In the genomic region with DNA sequence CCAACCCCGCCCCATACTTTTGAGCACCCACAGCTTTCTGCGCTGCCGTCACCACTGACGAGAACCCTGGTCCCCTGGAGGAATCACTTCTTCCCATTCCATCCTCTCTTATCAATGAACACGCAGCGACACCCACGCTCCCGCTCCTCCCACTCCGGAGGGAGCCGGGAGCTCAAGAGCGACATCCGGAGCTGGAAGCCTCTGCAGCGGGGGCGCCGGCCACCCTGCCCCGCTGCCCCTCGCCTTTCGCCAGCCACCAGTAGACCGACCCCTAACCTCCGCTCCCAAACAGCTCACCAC, we compare ENCODE assay signal across 8 mouse cellular contexts. TPM values are rescaled to one million over a fixed set of nuclear protein-coding genes. Genes with fewer than 3 reads are reported as not detected.
DNase-seq lines count a peak whose midpoint lies in the region; ATAC-seq and TF ChIP-seq lines count a peak whose summit lies in the region.

No protein-coding gene starts in this region.

- H3K27ac ChIP-seq in left cerebral cortex, adult 2 months = peak overlapping the region; percentile 88
- H3K27ac ChIP-seq in bone marrow, adult 2 months (ENCODE audit: control insufficient read depth, insufficient read depth, low read depth, low read length, poor library complexity) = peak overlapping the region; percentile 76; the same call in 1 of the 2 replicates
- H3K27ac ChIP-seq in heart, embryonic 11.5 days (ENCODE audit: low read depth, low read length) = no peak overlapping the region
- H3K27ac ChIP-seq in limb, embryonic 11.5 days (replicated peaks; ENCODE audit: low read depth, low read length) = no peak overlapping the region
- H3K27ac ChIP-seq in midbrain, postnatal 0 days (ENCODE audit: low read depth, low read length) = peak overlapping the region; percentile 85

- H3K4me3 ChIP-seq in left cerebral cortex, adult 2 months = peak overlapping the region; percentile 59
- peak overlapping the region; percentile 90 for H3K4me3 ChIP-seq in bone marrow, adult 2 months (replicated peaks; ENCODE audit: control insufficient read depth, low read depth, low read length)
- H3K4me3 ChIP-seq in heart, embryonic 11.5 days (ENCODE audit: low read depth, low read length) = peak overlapping the region; percentile 93
- peak overlapping the region; percentile 66 for H3K4me3 ChIP-seq in limb, embryonic 11.5 days (ENCODE audit: low read depth, low read length)
- H3K4me3 ChIP-seq in midbrain, postnatal 0 days (ENCODE audit: low read depth, low read length) = peak overlapping the region; percentile 85

- H3K9ac ChIP-seq in heart, embryonic 11.5 days (ENCODE audit: low read depth, low read length) = peak overlapping the region; percentile 85
- H3K9ac ChIP-seq in limb, embryonic 11.5 days (ENCODE audit: low read length) = peak overlapping the region; percentile 60
- H3K9ac ChIP-seq in midbrain, postnatal 0 days (replicated peaks; ENCODE audit: low read length, poor library complexity, severe bottlenecking) = peak overlapping the region; percentile 90

- H3K9me3 ChIP-seq in heart, embryonic 11.5 days (replicated peaks; ENCODE audit: control insufficient read depth, low read length) = no peaks in the 10 kb centered on the region
- no peaks in the 10 kb centered on the region for H3K9me3 ChIP-seq in limb, embryonic 11.5 days (ENCODE audit: control insufficient read depth, low read length)
- H3K9me3 ChIP-seq in midbrain, postnatal 0 days (ENCODE audit: low read length) = no peaks in the 10 kb centered on the region

- TF ChIP-seq POLR2A in bone marrow, adult 2 months (IDR thresholded peaks at IDR 0.05; ENCODE audit: borderline replicate concordance, control insufficient read depth, low read depth, low read length) = no peak

- intact Hi-C loops in left cerebral cortex, adult 2 months (cut with DNase I) = loop anchor here (5.0 kb wide), 1 partner anchor 104 kb away; no protein-coding TSS in a partner anchor

- peak; percentile 53 to 56 for DNase-seq in left cerebral cortex, adult 2 months (ENCODE audit: extremely low spot score in 1 of 2, low spot score in 2 of 2)
- DNase-seq in left cerebral cortex, adult 11 months (ENCODE audit: low spot score) = no peak
- no peak for DNase-seq in limb, embryonic 11.5 days (ENCODE audit: low spot score)
- peak; percentile 58 for DNase-seq in midbrain, postnatal 0 days (ENCODE audit: low spot score)
- DNase-seq in urinary bladder, postnatal 25 days (ENCODE audit: low spot score) = no peak

- H3K4me2 ChIP-seq in heart, embryonic 11.5 days = peak overlapping the region; percentile 94
- peak overlapping the region; percentile 70 for H3K4me2 ChIP-seq in limb, embryonic 11.5 days (ENCODE audit: low read depth, severe bottlenecking)
- H3K4me2 ChIP-seq in midbrain, postnatal 0 days (ENCODE audit: low read depth, low read length, poor library complexity, severe bottlenecking) = peak overlapping the region; percentile 70

- H3K27me3 ChIP-seq in heart, embryonic 11.5 days (ENCODE audit: control insufficient read depth, insufficient read depth, low read length) = no peaks in the 10 kb centered on the region
- H3K27me3 ChIP-seq in limb, embryonic 11.5 days (ENCODE audit: control insufficient read depth, insufficient read depth, low read length) = 0 out of 2 replicates have a peak, but pooled peaks cover 2% of the 10 kb centered on the region
- H3K27me3 ChIP-seq in midbrain, postnatal 0 days (ENCODE audit: insufficient read depth, low read length) = no peaks in the 10 kb centered on the region

- H3K4me1 ChIP-seq in bone marrow, adult 2 months (ENCODE audit: control insufficient read depth, insufficient read depth, low read length) = peaks cover 3% of the 10 kb centered on the region
- peaks cover 27% of the 10 kb centered on the region for H3K4me1 ChIP-seq in heart, embryonic 11.5 days (ENCODE audit: control insufficient read depth, insufficient read depth, low read length)
- peaks cover 9% of the 10 kb centered on the region; the same call in 1 of the 2 replicates for H3K4me1 ChIP-seq in limb, embryonic 11.5 days (ENCODE audit: control insufficient read depth, insufficient read depth, low read length)
- peaks cover 4% of the 10 kb centered on the region; the same call in 1 of the 2 replicates for H3K4me1 ChIP-seq in midbrain, postnatal 0 days (ENCODE audit: insufficient read depth, low read length)

- no peaks in the 10 kb centered on the region for H3K36me3 ChIP-seq in heart, embryonic 11.5 days (ENCODE audit: control insufficient read depth, insufficient read depth, low read length)
- no peaks in the 10 kb centered on the region for H3K36me3 ChIP-seq in limb, embryonic 11.5 days (ENCODE audit: control insufficient read depth, insufficient read depth, low read length)
- no peaks in the 10 kb centered on the region for H3K36me3 ChIP-seq in midbrain, postnatal 0 days (ENCODE audit: insufficient read depth, low read length)

- TF ChIP-seq CTCF in left cerebral cortex, adult 2 months (IDR thresholded peaks at IDR 0.05) = no peak
- no peak for TF ChIP-seq CTCF in bone marrow, adult 2 months (IDR thresholded peaks at IDR 0.05; ENCODE audit: control insufficient read depth, insufficient read depth, low read length)
- TF ChIP-seq CTCF in midbrain, postnatal 0 days (IDR thresholded peaks at IDR 0.05) = no peak

- WGBS in bone marrow, adult 2 months = under 1% methylated on average over 20 of the region's 20 CpGs
- 0% methylated on average over 20 of the region's 20 CpGs for WGBS in heart, embryonic 11.5 days (ENCODE audit: insufficient replicate concordance)
- WGBS in limb, embryonic 11.5 days = under 1% methylated on average over 20 of the region's 20 CpGs
- WGBS in midbrain, postnatal 0 days = under 1% methylated on average over 17 of the region's 20 CpGs

- ATAC-seq in heart, embryonic 11.5 days (replicated peaks; ENCODE audit: insufficient number of reproducible peaks, low FRiP score, low TSS enrichment) = no peak; the same call in 1 of the 2 replicates
- ATAC-seq in limb, embryonic 11.5 days (ENCODE audit: insufficient number of reproducible peaks, low FRiP score, low TSS enrichment, low read depth) = 0 out of 2 replicates have a peak, but pooled peaks have one; percentile 11
- peak; percentile 54 for ATAC-seq in midbrain, postnatal 0 days (ENCODE audit: low FRiP score)
- ATAC-seq in megakaryocyte progenitor cell, adult 5-6 weeks (replicated peaks; ENCODE audit: poor library complexity) = no peak

RNA-seq across cellular contexts. Expression of a gene that starts 4.8 kb away (rescaled TPM):
- total RNA-seq in left cerebral cortex, adult 2 months (2021) = 10 to 100 TPM; 23.5 to 26.7 TPM
- 11.5 and 33.4 TPM in 2 replicates for polyA plus RNA-seq in bone marrow, adult 2 months (2011; ENCODE audit: insufficient read depth, insufficient read length, low replicate concordance, missing spikeins)
- polyA plus RNA-seq in heart, embryonic 11.5 days (2014; fragmentation: Nextera tagmentation; extraction: Ambion mirVana) = 15.2 and 15.7 TPM in 2 replicates
- polyA plus RNA-seq in limb, embryonic 11.5 days (2014; fragmentation: Nextera tagmentation; extraction: Ambion mirVana) = 6.6 and 8.2 TPM in 2 replicates
- 30.2 and 32.3 TPM in 2 replicates for total RNA-seq in midbrain, postnatal 0 days (2014; rRNA removed)
- polyA plus RNA-seq in midbrain, postnatal 0 days (2015; fragmentation: Nextera tagmentation; extraction: Ambion mirVana) = 23.1 and 23.6 TPM in 2 replicates
- 8.8 and 9.9 TPM in 2 replicates for total RNA-seq in megakaryocyte progenitor cell, adult 5-6 weeks (2015)
- total RNA-seq in megakaryocyte progenitor cell, adult 5-6 weeks (2017) = 5.3 and 5.8 TPM in 2 replicates

Comparison
In these comparisons a context has a peak if more than half of its experiments do, and no peak if none do; other contexts are left out.
1. DNase-seq: peak in left cerebral cortex, adult 2 months (2 of 2) and midbrain, postnatal 0 days (single experiment); none in left cerebral cortex, adult 11 months (single experiment), limb, embryonic 11.5 days (single experiment) and urinary bladder, postnatal 25 days (single experiment).
2. H3K27ac ChIP-seq: peak in left cerebral cortex, adult 2 months (single experiment), bone marrow, adult 2 months (single experiment) and midbrain, postnatal 0 days (single experiment); none in heart, embryonic 11.5 days (single experiment) and limb, embryonic 11.5 days (single experiment).
3. ATAC-seq: peak in limb, embryonic 11.5 days (single experiment) and midbrain, postnatal 0 days (single experiment); none in heart, embryonic 11.5 days (single experiment) and megakaryocyte progenitor cell, adult 5-6 weeks (single experiment).
4. Peak in every context shown above with its lines, with median percentiles within 50 percentile points of each other: H3K4me3 ChIP-seq, H3K4me2 ChIP-seq and H3K9ac ChIP-seq.